Mouse (Mus musculus) kidney, adult 2 months (tissue): Measurements from ENCODE around the gene Ddah2.

Source experiments
- CTCF ChIP-seq: fragments of 200-500 bp; conservative IDR thresholded peaks from 2 replicates; pipeline ENCODE4 v1.5.1; 2011; ENCODE audit warnings: low read depth, mild to moderate bottlenecking, control low read depth, low read length, moderate library complexity, mixed read lengths; ENCODE audit not compliant: insufficient read depth, insufficient read length
- POLR2A ChIP-seq: fragments of 200-500 bp; IDR thresholded peaks from one replicate; pipeline ENCODE4 v1.6.1; 2011; ENCODE audit warnings: low read depth, low read length, control low read depth

GRCm38 (mm10) chr17:35077786-35078233 lies 19.0 kb downstream of the Ddah2 start, which contains the start of gene Ly6g6d:
- TF ChIP-seq CTCF, result peak; percentile 69
- peak; percentile 46 for TF ChIP-seq POLR2A
